Mouse (Mus musculus) neural tube, embryonic 13.5 days (tissue): ENCODE results near the gene Dse. TPM values are rescaled to one million over a fixed set of nuclear protein-coding genes. Genes with fewer than 3 reads are reported as not detected.
A peak's percentile ranks its signal among the peaks of the same experiment; 100 is the strongest.

ENCODE experiments used
- ATAC-seq: fragments of 200-750 bp; cut with Nextera tagmentation; 2 replicates; pipeline ENCODE4 v1.8.0; 2017; ENCODE audit warnings: low read depth, mild to moderate bottlenecking, moderate TSS enrichment, moderate library complexity
- H3K27ac ChIP-seq: fragments of 300-500 bp; sonication (generic); replicated peaks from 2 replicates; pipeline ENCODE4 v1.5.1; 2015; ENCODE audit warnings: moderate library complexity, mild to moderate bottlenecking, inconsistent platforms
- H3K27me3 ChIP-seq: fragments of 300-500 bp; sonication (generic); 2 replicates; pipeline ENCODE4 v1.6.1; 2015; ENCODE audit warnings: mild to moderate bottlenecking, inconsistent platforms
- H3K36me3 ChIP-seq: fragments of 300-500 bp; sonication (generic); 2 replicates; pipeline ENCODE4 v1.6.1; 2015; ENCODE audit warnings: mild to moderate bottlenecking, inconsistent platforms
- H3K4me1 ChIP-seq: fragments of 300-500 bp; sonication (generic); replicated peaks from 2 replicates; pipeline ENCODE4 v1.6.1; 2015; ENCODE audit warnings: inconsistent platforms
- H3K4me2 ChIP-seq: fragments of 300-500 bp; sonication (generic); 2 replicates; pipeline ENCODE4 v1.6.1; 2015; ENCODE audit warnings: inconsistent platforms, mild to moderate bottlenecking, moderate library complexity
- H3K4me3 ChIP-seq: fragments of 300-500 bp; sonication (generic); 2 replicates; pipeline ENCODE4 v1.5.1; 2015; ENCODE audit warnings: mild to moderate bottlenecking, inconsistent platforms
- H3K9ac ChIP-seq: fragments of 300-500 bp; sonication (generic); 2 replicates; pipeline ENCODE4 v1.6.1; 2015; ENCODE audit warnings: moderate library complexity, mild to moderate bottlenecking, inconsistent platforms
- H3K9me3 ChIP-seq: fragments of 300-500 bp; sonication (generic); 2 replicates; pipeline ENCODE4 v1.6.1; 2016; ENCODE audit warnings: inconsistent platforms
- WGBS: fragments of 180-500 bp; shearing (Covaris S2); methylation state at CpG from one replicate; pipeline ENCODE4 v1.1.7; 2015; 5-methylcytosine and 5-hydroxymethylcytosine counted together
- polyA plus RNA-seq: library from polyadenylated mRNA; unstranded; fragments of >200 nt; fragmentation: Nextera tagmentation; extraction: Ambion mirVana; gene quantifications from 2 replicates; pipeline ENCODE4 v1.2.1, GENCODE M21; 2015

Gene Dse
- polyA plus RNA-seq, 1 experiment from 2014 or later, result 9.5 TPM

GRCm38 (mm10) chr10:34155796-34156554, 51.5 kb downstream of the Dse start:
- H3K27me3 ChIP-seq, result no peaks in the 10 kb centered on the region
- H3K9me3 ChIP-seq, result no peaks in the 10 kb centered on the region
- WGBS, result 77% methylated on average over 12 of the region's 12 CpGs
- H3K4me1 ChIP-seq, result no peaks in the 10 kb centered on the region
- no peaks in the 10 kb centered on the region for H3K36me3 ChIP-seq
- H3K4me2 ChIP-seq, result no peak overlapping the region
- H3K27ac ChIP-seq, result no peak overlapping the region
- no peak overlapping the region for H3K4me3 ChIP-seq
- no peak overlapping the region for H3K9ac ChIP-seq
- ATAC-seq, result no peak

- WGBS, result 89% methylated on average over 3 of the region's 3 CpGs
- Histone ChIP-seq H3K36me3 (no peaks in the 10 kb centered on the region), H3K27ac (no peak overlapping the region), H3K4me3 (no peak overlapping the region), H3K9ac (no peak overlapping the region), H3K4me1 (peaks cover 6% of the 10 kb centered on the region; the same call in 1 of the 2 replicates), H3K4me2 (no peak overlapping the region), H3K9me3 (no peaks in the 10 kb centered on the region), H3K27me3 (no peaks in the 10 kb centered on the region)
- ATAC-seq, result no peak
These were observed 55.7 kb downstream of the Dse start for GRCm38 (mm10) chr10:34151827-34152226.

GRCm38 (mm10) chr10:34150454-34150853, 57.1 kb downstream of the Dse start:
- ATAC-seq, result no peak
- WGBS, result 39% methylated on average over 6 of the region's 6 CpGs

GRCm38 (mm10) chr10:34149772-34150171, 57.7 kb downstream of the Dse start:
- no peaks in the 10 kb centered on the region for H3K36me3 ChIP-seq
- no peaks in the 10 kb centered on the region for H3K27me3 ChIP-seq
- WGBS, result 74% methylated on average over 3 of the region's 3 CpGs
- no peak overlapping the region for H3K9ac ChIP-seq
- peaks cover 6% of the 10 kb centered on the region; the same call in 1 of the 2 replicates for H3K4me1 ChIP-seq
- H3K27ac ChIP-seq, result no peak overlapping the region
- no peak overlapping the region for H3K4me3 ChIP-seq
- ATAC-seq, result no peak
- no peaks in the 10 kb centered on the region for H3K9me3 ChIP-seq
- H3K4me2 ChIP-seq, result no peak overlapping the region

More at GRCm38 (mm10) chr10:34150454-34150853, 57.1 kb downstream of the Dse start:
- no peak overlapping the region for H3K4me2 ChIP-seq
- no peaks in the 10 kb centered on the region for H3K36me3 ChIP-seq
- H3K9me3 ChIP-seq, result no peaks in the 10 kb centered on the region
- H3K4me1 ChIP-seq, result peaks cover 6% of the 10 kb centered on the region; the same call in 1 of the 2 replicates
- H3K9ac ChIP-seq, result no peak overlapping the region
- no peaks in the 10 kb centered on the region for H3K27me3 ChIP-seq
- H3K4me3 ChIP-seq, result no peak overlapping the region
- H3K27ac ChIP-seq, result no peak overlapping the region

GRCm38 (mm10) chr10:34141693-34142092, 65.8 kb downstream of the Dse start:
- Histone ChIP-seq H3K36me3 (no peaks in the 10 kb centered on the region), H3K9ac (no peak overlapping the region), H3K27ac (no peak overlapping the region), H3K4me3 (no peak overlapping the region), H3K27me3 (no peaks in the 10 kb centered on the region), H3K9me3 (no peaks in the 10 kb centered on the region; the same call in 1 of the 2 replicates), H3K4me2 (no peak overlapping the region), H3K4me1 (no peaks in the 10 kb centered on the region)
- 85% methylated on average over 2 of the region's 2 CpGs for WGBS
- no peak for ATAC-seq

- Histone ChIP-seq H3K36me3 (no peaks in the 10 kb centered on the region), H3K9ac (no peak overlapping the region), H3K4me2 (no peak overlapping the region), H3K27me3 (no peaks in the 10 kb centered on the region), H3K9me3 (no peaks in the 10 kb centered on the region; the same call in 1 of the 2 replicates), H3K4me1 (no peaks in the 10 kb centered on the region), H3K27ac (no peak overlapping the region), H3K4me3 (no peak overlapping the region)
- 79% methylated on average over 4 of the region's 4 CpGs for WGBS
- no peak for ATAC-seq
These were observed 67.7 kb downstream of the Dse start for GRCm38 (mm10) chr10:34139768-34140167.

- no peak overlapping the region for H3K9ac ChIP-seq
- H3K27ac ChIP-seq, result no peak overlapping the region
- H3K4me2 ChIP-seq, result no peak overlapping the region
- H3K36me3 ChIP-seq, result no peaks in the 10 kb centered on the region
- no peak overlapping the region for H3K4me3 ChIP-seq
- WGBS, result 80% methylated on average over 6 of the region's 6 CpGs
- no peaks in the 10 kb centered on the region for H3K9me3 ChIP-seq
- no peak for ATAC-seq
- H3K27me3 ChIP-seq, result no peaks in the 10 kb centered on the region
- H3K4me1 ChIP-seq, result no peaks in the 10 kb centered on the region
These were observed 69.5 kb downstream of the Dse start for GRCm38 (mm10) chr10:34138027-34138426.

- WGBS, result 23% methylated on average over 6 of the region's 6 CpGs
- Histone ChIP-seq H3K4me1 (no peaks in the 10 kb centered on the region), H3K36me3 (no peaks in the 10 kb centered on the region), H3K27ac (no peak overlapping the region), H3K9ac (no peak overlapping the region), H3K27me3 (no peaks in the 10 kb centered on the region), H3K4me2 (no peak overlapping the region), H3K4me3 (no peak overlapping the region), H3K9me3 (no peaks in the 10 kb centered on the region)
- no peak for ATAC-seq
These were observed 71.1 kb downstream of the Dse start for GRCm38 (mm10) chr10:34136432-34136831.

- Histone ChIP-seq H3K4me3 (no peak overlapping the region), H3K4me1 (peaks cover 9% of the 10 kb centered on the region; the same call in 1 of the 2 replicates), H3K9ac (no peak overlapping the region), H3K27me3 (no peaks in the 10 kb centered on the region), H3K9me3 (no peaks in the 10 kb centered on the region), H3K27ac (no peak overlapping the region), H3K4me2 (no peak overlapping the region), H3K36me3 (no peaks in the 10 kb centered on the region)
- no peak for ATAC-seq
- WGBS, result 82% methylated on average over 2 of the region's 2 CpGs
These were observed 76.2 kb downstream of the Dse start for GRCm38 (mm10) chr10:34131356-34131755.

- WGBS, result 85% methylated on average over 6 of the region's 6 CpGs
- 0 out of 2 replicates have a peak, but pooled peaks cover 3% of the 10 kb centered on the region for H3K9me3 ChIP-seq
- ATAC-seq, result no peak
- no peak overlapping the region for H3K4me2 ChIP-seq
- no peak overlapping the region for H3K9ac ChIP-seq
- H3K27me3 ChIP-seq, result no peaks in the 10 kb centered on the region
- H3K36me3 ChIP-seq, result no peaks in the 10 kb centered on the region
- peaks cover 9% of the 10 kb centered on the region; the same call in 1 of the 2 replicates for H3K4me1 ChIP-seq
- no peak overlapping the region for H3K27ac ChIP-seq
- no peak overlapping the region for H3K4me3 ChIP-seq
These were observed 79.1 kb downstream of the Dse start for GRCm38 (mm10) chr10:34128391-34128790.

GRCm38 (mm10) chr10:34127392-34128378, 79.8 kb downstream of the Dse start, which contains the start of gene Calhm6:
Calhm6 (minus strand) TSS chr10:34127984.
- H3K4me3 ChIP-seq, result peak within 1 kb of the TSS; percentile 52
- H3K4me1 ChIP-seq, result peaks cover 9% of the 10 kb centered on the region; the same call in 1 of the 2 replicates
- H3K9ac ChIP-seq, result peak within 1 kb of the TSS; percentile 66
- H3K4me2 ChIP-seq, result peak within 1 kb of the TSS; percentile 79
- peak; percentile 88 for ATAC-seq
- no peaks in the 10 kb centered on the region for H3K27me3 ChIP-seq
- 17% methylated on average over 44 of the region's 44 CpGs for WGBS
- 0 out of 2 replicates have a peak, but pooled peaks cover 3% of the 10 kb centered on the region for H3K9me3 ChIP-seq
- H3K36me3 ChIP-seq, result no peaks in the 10 kb centered on the region
- no peak within 1 kb of the TSS for H3K27ac ChIP-seq

GRCm38 (mm10) chr10:34118421-34118820, 89.1 kb downstream of the Dse start:
- ATAC-seq, result no peak
- 91% methylated on average over 2 of the region's 2 CpGs for WGBS

More at GRCm38 (mm10) chr10:34118421-34118820, 89.1 kb downstream of the Dse start:
- Histone ChIP-seq H3K4me1 (no peaks in the 10 kb centered on the region), H3K9me3 (no peaks in the 10 kb centered on the region), H3K27me3 (no peaks in the 10 kb centered on the region), H3K36me3 (no peaks in the 10 kb centered on the region), H3K4me3 (no peak overlapping the region), H3K4me2 (no peak overlapping the region), H3K27ac (no peak overlapping the region), H3K9ac (no peak overlapping the region)
